Mouse (Mus musculus): Measurements from ENCODE around the gene Pld1.

The Pld1 gene

GRCm38 (mm10) chr3:27991100-27991703, 52.7 kb downstream of the Pld1 start:
- no peak for DNase-seq (ENCODE audit: low spot score in 2 of 2)

- no peak for DNase-seq (ENCODE audit: low spot score in 2 of 2)
These were observed 55.9 kb downstream of the Pld1 start for GRCm38 (mm10) chr3:27994175-27994990.

- DNase-seq (ENCODE audit: low spot score in 2 of 2) = no peak
These were observed 65.8 kb downstream of the Pld1 start for GRCm38 (mm10) chr3:28004321-28004720.

- no peak for DNase-seq (ENCODE audit: low spot score in 2 of 2)
These were observed 69.2 kb downstream of the Pld1 start for GRCm38 (mm10) chr3:28007684-28008083.

GRCm38 (mm10) chr3:28008369-28008768, 69.9 kb downstream of the Pld1 start:
- no peak for DNase-seq (ENCODE audit: low spot score in 2 of 2)

GRCm38 (mm10) chr3:28012177-28012576, 73.7 kb downstream of the Pld1 start:
- DNase-seq (ENCODE audit: low spot score in 2 of 2) = no peak

- DNase-seq (ENCODE audit: low spot score in 2 of 2) = no peak
These were observed 74.9 kb downstream of the Pld1 start for GRCm38 (mm10) chr3:28013441-28013840.

GRCm38 (mm10) chr3:28017002-28017401, 78.5 kb downstream of the Pld1 start:
- no peak for DNase-seq (ENCODE audit: low spot score in 2 of 2)

GRCm38 (mm10) chr3:28019727-28020126, 81.2 kb downstream of the Pld1 start:
- DNase-seq (ENCODE audit: low spot score in 2 of 2) = no peak

GRCm38 (mm10) chr3:28020404-28020803, 81.9 kb downstream of the Pld1 start:
- DNase-seq (ENCODE audit: low spot score in 2 of 2) = no peak

GRCm38 (mm10) chr3:28022191-28022590, 83.7 kb downstream of the Pld1 start:
- DNase-seq (ENCODE audit: low spot score in 2 of 2) = no peak

- DNase-seq (ENCODE audit: low spot score in 2 of 2) = no peak
These were observed 88.4 kb downstream of the Pld1 start for GRCm38 (mm10) chr3:28026876-28027275.

- DNase-seq (ENCODE audit: low spot score in 2 of 2) = no peak
These were observed 90.0 kb downstream of the Pld1 start for GRCm38 (mm10) chr3:28028456-28028855.

GRCm38 (mm10) chr3:28030860-28031259, 92.4 kb downstream of the Pld1 start:
- no peak for DNase-seq (ENCODE audit: low spot score in 2 of 2)

- DNase-seq (ENCODE audit: low spot score in 2 of 2) = no peak
These were observed 93.2 kb downstream of the Pld1 start for GRCm38 (mm10) chr3:28031643-28032243.

- no peak for DNase-seq (ENCODE audit: low spot score in 2 of 2)
These were observed 95.4 kb downstream of the Pld1 start for GRCm38 (mm10) chr3:28033898-28034297.

- DNase-seq (ENCODE audit: low spot score in 2 of 2) = no peak
These were observed 96.3 kb downstream of the Pld1 start for GRCm38 (mm10) chr3:28034707-28035333.

- no peak for DNase-seq (ENCODE audit: low spot score in 2 of 2)
These were observed 98.9 kb downstream of the Pld1 start for GRCm38 (mm10) chr3:28037320-28037932.

- no peak for DNase-seq (ENCODE audit: low spot score in 2 of 2)
These were observed 99.6 kb downstream of the Pld1 start for GRCm38 (mm10) chr3:28038106-28038505.

- no peak for DNase-seq (ENCODE audit: low spot score in 2 of 2)
These were observed 101.3 kb downstream of the Pld1 start for GRCm38 (mm10) chr3:28039760-28040159.

- no peak for DNase-seq (ENCODE audit: low spot score in 2 of 2)
These were observed 102.7 kb downstream of the Pld1 start for GRCm38 (mm10) chr3:28041236-28041635.

- DNase-seq (ENCODE audit: low spot score in 2 of 2) = no peak
These were observed 103.9 kb downstream of the Pld1 start for GRCm38 (mm10) chr3:28042366-28042765.
